Mouse (Mus musculus) forebrain, embryonic 12.5 days (tissue): ENCODE results near the gene Mkrn2os. TPM values are rescaled to one million over a fixed set of nuclear protein-coding genes. Genes with fewer than 3 reads are reported as not detected.

Source experiments
- ATAC-seq: fragments of 200-750 bp; cut with Nextera tagmentation; 2 replicates; pipeline ENCODE4 v1.8.0; 2017; ENCODE audit warnings: moderate TSS enrichment; ENCODE audit not compliant: low FRiP score
- H3K27ac ChIP-seq: fragments of 300-500 bp; sonication (generic); 2 replicates; pipeline ENCODE4 v1.5.1; 2016; ENCODE audit warnings: mild to moderate bottlenecking
- H3K27me3 ChIP-seq: fragments of 300-500 bp; sonication (generic); 2 replicates; pipeline ENCODE4 v1.6.1; 2016; ENCODE audit warnings: mild to moderate bottlenecking
- H3K36me3 ChIP-seq: fragments of 300-500 bp; sonication (generic); replicated peaks from 2 replicates; pipeline ENCODE4 v1.6.1; 2016; ENCODE audit warnings: mild to moderate bottlenecking
- H3K4me1 ChIP-seq: fragments of 300-500 bp; sonication (generic); 2 replicates; pipeline ENCODE4 v1.6.1; 2016
- H3K4me2 ChIP-seq: fragments of 300-500 bp; sonication (generic); 2 replicates; pipeline ENCODE4 v1.6.1; 2016; ENCODE audit warnings: mild to moderate bottlenecking, moderate library complexity
- H3K4me3 ChIP-seq: fragments of 300-500 bp; sonication (generic); replicated peaks from 2 replicates; pipeline ENCODE4 v1.5.1; 2016; ENCODE audit warnings: mild to moderate bottlenecking
- H3K9ac ChIP-seq: fragments of 300-500 bp; sonication (generic); 2 replicates; pipeline ENCODE4 v1.6.1; 2016; ENCODE audit warnings: mild to moderate bottlenecking
- H3K9me3 ChIP-seq: fragments of 300-500 bp; sonication (generic); 2 replicates; pipeline ENCODE4 v1.6.1; 2016
- WGBS: fragments of 180-500 bp; shearing (Covaris S2); methylation state at CpG from one replicate; pipeline ENCODE4 v1.1.7; 2016; 5-methylcytosine and 5-hydroxymethylcytosine counted together
- polyA plus RNA-seq: library from polyadenylated mRNA; unstranded; fragments of >200 nt; fragmentation: Nextera tagmentation; extraction: Ambion mirVana; gene quantifications from 2 replicates; pipeline ENCODE4 v1.2.1, GENCODE M21; 2016

The Mkrn2os gene
- polyA plus RNA-seq, 1 experiment from 2014 or later: 0.32 TPM

DNA sequence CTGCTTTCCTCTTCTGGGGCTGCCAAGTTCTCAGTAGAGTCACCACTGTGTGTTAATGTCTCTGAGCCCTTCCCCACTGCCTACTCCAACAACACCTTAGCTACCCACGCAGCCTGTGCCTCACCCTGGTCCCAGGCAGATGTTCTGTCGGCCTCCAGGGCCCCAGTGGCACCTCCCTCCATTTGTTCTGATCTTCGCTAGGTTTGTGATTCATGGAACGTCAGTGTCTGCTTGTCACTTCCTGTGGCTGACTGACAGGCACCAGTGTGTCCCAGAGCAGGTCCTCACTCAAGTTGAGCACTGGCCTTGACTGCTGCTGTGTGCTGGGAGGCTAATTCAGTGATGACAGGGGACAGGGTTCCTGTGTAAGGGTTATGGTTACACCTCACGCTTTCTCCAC, 15.0 kb downstream of the Mkrn2os start:
- Histone ChIP-seq H3K4me1 (no peaks in the 10 kb centered on the region), H3K4me2 (no peak overlapping the region), H3K9me3 (no peaks in the 10 kb centered on the region), H3K9ac (no peak overlapping the region), H3K27ac (no peak overlapping the region), H3K36me3 (peaks cover 60% of the 10 kb centered on the region), H3K27me3 (no peaks in the 10 kb centered on the region), H3K4me3 (no peak overlapping the region)
- ATAC-seq: no peak
- WGBS: 89% methylated on average over 5 of the region's 5 CpGs

- H3K9me3 ChIP-seq: no peaks in the 10 kb centered on the region
- H3K4me1 ChIP-seq: no peaks in the 10 kb centered on the region
- peaks cover 66% of the 10 kb centered on the region for H3K36me3 ChIP-seq
- ATAC-seq: no peak
- H3K9ac ChIP-seq: no peak overlapping the region
- no peak overlapping the region for H3K27ac ChIP-seq
- no peak overlapping the region for H3K4me3 ChIP-seq
- no peaks in the 10 kb centered on the region for H3K27me3 ChIP-seq
- no peak overlapping the region for H3K4me2 ChIP-seq
- 91% methylated on average over 7 of the region's 7 CpGs for WGBS
These were observed 18.2 kb downstream of the Mkrn2os start for GRCm38 (mm10) chr6:115574171-115574570.

DNA sequence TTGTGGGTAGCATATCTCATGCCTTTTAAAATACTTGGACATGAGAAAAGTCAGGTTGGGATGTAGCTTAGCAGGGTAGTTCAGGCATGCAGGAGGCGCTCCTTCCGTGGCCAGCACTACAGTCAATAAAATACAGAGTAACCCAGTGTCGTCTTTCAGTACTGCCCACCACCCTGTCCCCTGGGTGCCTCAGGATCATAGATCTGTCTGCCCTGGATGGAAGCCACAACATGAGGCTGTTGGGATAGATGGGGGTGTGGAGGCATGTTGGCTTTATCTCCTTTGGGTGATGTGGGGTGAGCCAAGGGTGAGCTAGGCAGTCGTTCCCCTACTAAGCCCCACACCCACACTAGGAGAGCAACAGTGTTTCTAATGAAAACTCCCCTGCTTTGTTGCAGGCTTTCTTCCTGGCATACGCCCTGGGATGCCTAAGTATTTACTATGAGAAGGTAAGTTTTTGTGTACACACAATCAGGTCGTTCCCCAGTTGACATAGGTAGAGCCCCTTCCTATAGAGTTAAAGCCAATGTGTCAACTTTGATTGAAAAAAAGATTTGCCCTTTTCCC, 26.8 kb downstream of the Mkrn2os start:
- WGBS: 91% methylated on average over 6 of the region's 6 CpGs
- no peak for ATAC-seq
- H3K9ac ChIP-seq: no peak overlapping the region

GRCm38 (mm10) chr6:115559651-115560632, 32.4 kb downstream of the Mkrn2os start:
- no peaks in the 10 kb centered on the region for H3K9me3 ChIP-seq
- H3K27ac ChIP-seq: no peak overlapping the region
- ATAC-seq: no peak
- no peak overlapping the region for H3K9ac ChIP-seq
- peaks cover 56% of the 10 kb centered on the region for H3K36me3 ChIP-seq
- H3K4me1 ChIP-seq: no peaks in the 10 kb centered on the region
- no peak overlapping the region for H3K4me3 ChIP-seq
- H3K27me3 ChIP-seq: no peaks in the 10 kb centered on the region
- 84% methylated on average over 21 of the region's 21 CpGs for WGBS
- H3K4me2 ChIP-seq: no peak overlapping the region

More for the DNA sequence above, 26.8 kb downstream of the Mkrn2os start:
- Histone ChIP-seq H3K4me1 (no peaks in the 10 kb centered on the region), H3K4me2 (no peak overlapping the region), H3K27me3 (no peaks in the 10 kb centered on the region), H3K36me3 (peaks cover 78% of the 10 kb centered on the region), H3K9me3 (no peaks in the 10 kb centered on the region), H3K27ac (no peak overlapping the region), H3K4me3 (no peak overlapping the region)

- Histone ChIP-seq H3K9me3 (no peaks in the 10 kb centered on the region), H3K27ac (no peak overlapping the region), H3K4me2 (no peak overlapping the region), H3K36me3 (peaks cover 65% of the 10 kb centered on the region), H3K27me3 (no peaks in the 10 kb centered on the region), H3K4me3 (no peak overlapping the region), H3K9ac (no peak overlapping the region), H3K4me1 (no peaks in the 10 kb centered on the region)
- WGBS: 94% methylated on average over 2 of the region's 2 CpGs
- no peak for ATAC-seq
These were observed 34.2 kb downstream of the Mkrn2os start for GRCm38 (mm10) chr6:115558176-115558575.

- Histone ChIP-seq H3K36me3 (peaks cover 57% of the 10 kb centered on the region), H3K9ac (no peak overlapping the region), H3K4me3 (no peak overlapping the region), H3K4me2 (no peak overlapping the region), H3K27me3 (no peaks in the 10 kb centered on the region), H3K9me3 (no peaks in the 10 kb centered on the region), H3K27ac (no peak overlapping the region), H3K4me1 (no peaks in the 10 kb centered on the region)
- 84% methylated on average over 5 of the region's 5 CpGs for WGBS
- ATAC-seq: no peak
These were observed 36.9 kb downstream of the Mkrn2os start for GRCm38 (mm10) chr6:115555485-115555884.

- WGBS: 90% methylated on average over 5 of the region's 5 CpGs
- H3K36me3 ChIP-seq: peaks cover 23% of the 10 kb centered on the region
- H3K9me3 ChIP-seq: no peaks in the 10 kb centered on the region
These were observed 46.1 kb downstream of the Mkrn2os start for GRCm38 (mm10) chr6:115546276-115546675.

GRCm38 (mm10) chr6:115544442-115544970, 47.9 kb downstream of the Mkrn2os start, which contains the start of gene Tsen2:
Gene Tsen2, plus strand, starts transcription at chr6:115544664.
- Histone ChIP-seq H3K4me2 (peak within 1 kb of the TSS; percentile 72), H3K4me3 (peak within 1 kb of the TSS; percentile 59), H3K9ac (peak within 1 kb of the TSS; percentile 74), H3K4me1 (peaks cover 6% of the 10 kb centered on the region; the same call in 1 of the 2 replicates), H3K27me3 (no peaks in the 10 kb centered on the region), H3K36me3 (peaks cover 16% of the 10 kb centered on the region), H3K27ac (peak within 1 kb of the TSS; percentile 80), H3K9me3 (no peaks in the 10 kb centered on the region)
- ATAC-seq: peak; percentile 95
- 0% methylated on average over 38 of the region's 38 CpGs for WGBS

More at GRCm38 (mm10) chr6:115546276-115546675, 46.1 kb downstream of the Mkrn2os start:
- H3K4me1 ChIP-seq: peaks cover 6% of the 10 kb centered on the region; the same call in 1 of the 2 replicates
- no peak for ATAC-seq
- no peak overlapping the region for H3K4me2 ChIP-seq
- H3K4me3 ChIP-seq: no peak overlapping the region
- no peak overlapping the region for H3K9ac ChIP-seq
- H3K27me3 ChIP-seq: no peaks in the 10 kb centered on the region
- no peak overlapping the region for H3K27ac ChIP-seq

DNA sequence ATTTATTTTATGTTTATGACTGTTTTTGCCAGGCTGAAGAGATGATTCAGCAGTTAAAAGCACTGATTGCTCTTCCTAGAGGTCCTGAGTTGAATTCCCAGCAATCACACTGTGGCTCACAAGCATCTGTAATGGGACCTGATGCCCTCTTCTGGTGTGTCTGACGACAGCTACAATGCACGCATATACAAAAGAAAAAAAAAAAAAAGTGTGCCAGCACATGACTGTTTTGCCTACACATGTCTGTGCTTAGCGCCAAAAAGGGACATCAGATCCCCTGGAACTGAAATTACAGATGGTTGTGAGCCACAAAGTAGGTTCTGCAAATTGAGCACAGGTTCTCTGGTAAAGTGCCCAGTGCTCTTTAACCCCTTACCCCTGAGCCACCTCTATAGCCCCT, 50.0 kb downstream of the Mkrn2os start:
- 75% methylated on average over 3 of the region's 3 CpGs for WGBS
- Histone ChIP-seq H3K27me3 (no peaks in the 10 kb centered on the region), H3K36me3 (no peaks in the 10 kb centered on the region), H3K9me3 (no peaks in the 10 kb centered on the region), H3K4me1 (peaks cover 7% of the 10 kb centered on the region; the same call in 1 of the 2 replicates), H3K4me2 (no peak overlapping the region), H3K9ac (no peak overlapping the region), H3K4me3 (no peak overlapping the region), H3K27ac (no peak overlapping the region)
- ATAC-seq: no peak

- no peaks in the 10 kb centered on the region for H3K36me3 ChIP-seq
- H3K9ac ChIP-seq: no peak overlapping the region
- H3K27ac ChIP-seq: no peak overlapping the region
- peaks cover 7% of the 10 kb centered on the region; the same call in 1 of the 2 replicates for H3K4me1 ChIP-seq
- ATAC-seq: no peak
- no peak overlapping the region for H3K4me2 ChIP-seq
- WGBS: 54% methylated on average over 6 of the region's 6 CpGs
- no peaks in the 10 kb centered on the region for H3K9me3 ChIP-seq
- no peak overlapping the region for H3K4me3 ChIP-seq
- H3K27me3 ChIP-seq: no peaks in the 10 kb centered on the region
These were observed 50.6 kb downstream of the Mkrn2os start for GRCm38 (mm10) chr6:115541676-115542275.

DNA sequence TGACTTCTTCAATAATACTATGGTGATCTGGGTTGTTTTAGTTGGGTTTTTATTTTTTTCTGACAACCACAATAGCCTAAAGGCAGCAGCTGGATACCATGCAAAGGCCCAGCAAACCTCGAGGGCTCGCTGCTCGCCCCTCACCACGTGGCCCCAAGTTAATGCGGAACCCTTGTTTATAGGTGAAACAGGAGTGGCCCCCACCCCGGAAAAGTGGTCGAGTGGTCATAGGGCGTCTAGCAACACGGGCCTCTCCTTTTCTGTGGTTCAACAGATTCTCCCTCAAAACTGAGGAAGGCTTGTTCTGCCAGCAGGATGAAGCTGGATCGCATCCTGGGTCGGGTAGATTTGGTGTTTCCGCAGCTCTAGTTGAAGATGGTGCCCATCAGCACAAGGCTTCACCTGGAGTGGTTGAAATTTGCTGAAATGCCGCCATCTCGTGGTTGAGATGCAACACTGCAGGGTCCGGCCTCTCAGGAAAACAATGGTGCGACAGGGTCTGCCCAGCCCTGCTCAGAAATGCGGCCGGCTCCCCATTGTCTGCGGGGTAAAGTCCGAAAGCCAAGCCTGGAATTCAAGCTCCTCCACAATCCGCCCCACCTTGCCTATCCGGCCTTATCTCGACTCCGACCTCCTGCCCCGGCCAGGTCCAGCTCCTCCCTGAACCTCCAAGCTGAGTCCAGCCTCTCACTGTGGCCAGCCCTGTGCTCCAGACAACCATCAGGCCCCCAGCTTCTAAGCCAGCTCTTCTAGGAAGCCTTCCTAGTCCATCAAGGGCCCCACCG, 53.5 kb downstream of the Mkrn2os start:
- no peaks in the 10 kb centered on the region for H3K36me3 ChIP-seq
- WGBS: 21% methylated on average over 26 of the region's 26 CpGs
- H3K4me3 ChIP-seq: peak overlapping the region; percentile 25
- ATAC-seq: peak; percentile 90
- no peaks in the 10 kb centered on the region for H3K9me3 ChIP-seq
- no peaks in the 10 kb centered on the region for H3K27me3 ChIP-seq
- peak overlapping the region; percentile 55 for H3K9ac ChIP-seq
- H3K4me2 ChIP-seq: peak overlapping the region; percentile 51
- H3K27ac ChIP-seq: no peak overlapping the region
- H3K4me1 ChIP-seq: 0 out of 2 replicates have a peak, but pooled peaks cover 2% of the 10 kb centered on the region
